Mouse (Mus musculus) C2C12 (cell line): ENCODE measurements around the gene Diaph3.

Experiments used
- CEBPB ChIP-seq: IDR thresholded peaks from one replicate; pipeline ENCODE4 v1.6.1; 2011; ENCODE audit warnings: low read depth, mild to moderate bottlenecking, control low read depth, moderate library complexity
- CTCF ChIP-seq: IDR thresholded peaks from one replicate; pipeline ENCODE4 v1.5.1; 2011; ENCODE audit not compliant: control insufficient read depth, insufficient read depth, insufficient read length
- FOSL1 ChIP-seq: IDR thresholded peaks from one replicate; pipeline ENCODE4 v1.8.0; 2011; ENCODE audit warnings: mild to moderate bottlenecking, low read length; ENCODE audit not compliant: poor library complexity, insufficient read depth, severe bottlenecking
- MAX ChIP-seq: IDR thresholded peaks from one replicate; pipeline ENCODE4 v1.6.1; 2011; ENCODE audit warnings: mild to moderate bottlenecking, control low read depth
- MYOD1 ChIP-seq: IDR thresholded peaks from one replicate; pipeline ENCODE4 v1.6.1; 2011; ENCODE audit warnings: low read depth; ENCODE audit not compliant: control insufficient read depth, insufficient read length
- USF1 ChIP-seq: IDR thresholded peaks from one replicate; pipeline ENCODE4 v1.6.1; 2011; ENCODE audit warnings: low read depth, mild to moderate bottlenecking, control low read depth, moderate library complexity

- no peak for TF ChIP-seq CTCF
- TF ChIP-seq CEBPB = no peak
- TF ChIP-seq MAX = no peak
- no peak for TF ChIP-seq USF1
- TF ChIP-seq FOSL1 = no peak
- no peak for TF ChIP-seq MYOD1
Measured at GRCm38 (mm10) chr14:86642831-86643241, 498.2 kb downstream of the Diaph3 start.
